Mouse (Mus musculus) heart, adult 2 months (tissue): ENCODE measurements around the gene Sema6c. TPM values are rescaled to one million over a fixed set of nuclear protein-coding genes. Genes with fewer than 3 reads are reported as not detected.
A peak's percentile ranks its signal among the peaks of the same experiment; 100 is the strongest.

ENCODE experiments used
- DNase-seq, 2 experiments: peaks; one replicate each; pipeline ENCODE4 v3.0.0; 2021
- H3K27ac ChIP-seq: fragments of 200-600 bp; 2 replicates; pipeline ENCODE4 v1.8.1; 2022
- H3K27me3 ChIP-seq: fragments of 200-500 bp; 2 replicates; pipeline ENCODE4 v1.6.1; 2012; ENCODE audit warnings: mild to moderate bottlenecking, low read length, inconsistent platforms, mixed read lengths; ENCODE audit not compliant: control insufficient read depth, insufficient read depth
- H3K36me3 ChIP-seq: fragments of 200-500 bp; 2 replicates; pipeline ENCODE4 v1.6.1; 2012; ENCODE audit warnings: low read length, inconsistent platforms; ENCODE audit not compliant: control insufficient read depth, insufficient read depth
- H3K4me1 ChIP-seq: fragments of 200-500 bp; 2 replicates; pipeline ENCODE4 v1.6.1; 2011; ENCODE audit warnings: low read length; ENCODE audit not compliant: control insufficient read depth, insufficient read depth
- H3K4me3 ChIP-seq: fragments of 200-600 bp; 2 replicates; pipeline ENCODE4 v1.8.1; 2022
- H3K79me2 ChIP-seq: fragments of 200-500 bp; replicated peaks from 2 replicates; pipeline ENCODE4 v1.6.1; 2012; ENCODE audit warnings: mild to moderate bottlenecking, inconsistent platforms, low read length, moderate library complexity, mixed read lengths; ENCODE audit not compliant: control insufficient read depth, insufficient read depth
- H3K9ac ChIP-seq: fragments of 200-500 bp; 2 replicates; pipeline ENCODE4 v1.6.1; 2012; ENCODE audit warnings: low read depth, mild to moderate bottlenecking, control low read depth, inconsistent platforms, low read length, mixed read lengths
- CTCF ChIP-seq: fragments of 200-600 bp; IDR thresholded peaks from 2 replicates; pipeline ENCODE4 v1.8.1; 2022; ENCODE audit warnings: antibody characterized with exemption, mild to moderate bottlenecking, moderate library complexity
- EP300 ChIP-seq: fragments of 200-500 bp; IDR thresholded peaks from 2 replicates; pipeline ENCODE4 v1.6.1; 2011; ENCODE audit warnings: low read depth, low read length, control low read depth; ENCODE audit not compliant: insufficient read depth
- POLR2A ChIP-seq: fragments of 200-500 bp; IDR thresholded peaks from 2 replicates; pipeline ENCODE4 v1.6.1; 2011; ENCODE audit warnings: mild to moderate bottlenecking, low read depth, low read length, control low read depth; ENCODE audit not compliant: insufficient read depth
- WGBS: fragments of 180-500 bp; shearing (Covaris S2); methylation state at CpG from one replicate; pipeline ENCODE4 v1.1.7; 2018; 5-methylcytosine and 5-hydroxymethylcytosine counted together
- intact Hi-C: fragments of 180-260 bp; cut with DNase I; formaldehyde crosslinking; loops from one replicate; pipeline ENCODE4 v1.15.1; 2025
- polyA plus RNA-seq: library from polyadenylated mRNA; depleted of rRNA; stranded (reverse); fragments of >200 nt; gene quantifications from 2 replicates; pipeline ENCODE4 v1.2.3, GENCODE M21; 2012
- total RNA-seq, 2 experiments: library from RNA; stranded (reverse); gene quantifications; 2 replicates each; pipeline ENCODE4 v1.2.3; 2021

The Sema6c gene
- total and polyA plus RNA-seq, 3 experiments, result 3.8 to 16.9 (median 3.9) TPM

DNA sequence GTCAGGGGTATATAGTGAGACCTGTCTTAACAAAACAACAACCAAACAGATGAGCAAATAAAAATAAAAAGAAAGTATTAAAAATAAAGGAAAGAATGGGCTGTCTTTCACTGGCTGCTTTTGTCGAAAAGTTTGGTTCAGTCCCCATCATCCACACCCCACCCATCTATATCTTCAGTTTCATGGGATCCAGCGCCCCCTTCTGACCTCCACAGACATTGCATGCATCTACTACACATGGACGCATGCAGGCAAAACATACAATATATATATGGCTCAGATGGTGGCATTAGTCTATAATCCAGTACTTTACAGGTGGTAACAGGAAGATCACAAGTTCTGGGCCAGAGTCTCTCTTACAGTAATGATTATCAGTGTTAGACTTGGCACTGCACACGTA, 6.4 kb upstream of the Sema6c start:
- Histone ChIP-seq H3K79me2 (no peaks in the 10 kb centered on the region), H3K36me3 (no peaks in the 10 kb centered on the region), H3K4me3 (no peak overlapping the region), H3K4me1 (no peaks in the 10 kb centered on the region), H3K27ac (no peak overlapping the region), H3K27me3 (no peaks in the 10 kb centered on the region), H3K9ac (no peak overlapping the region)
- 36% methylated on average over 4 of the region's 4 CpGs for WGBS
- TF ChIP-seq CTCF (peak; percentile 70), EP300 (no peak)
- no peak for DNase-seq
- intact Hi-C loops, result no loop called here

DNA sequence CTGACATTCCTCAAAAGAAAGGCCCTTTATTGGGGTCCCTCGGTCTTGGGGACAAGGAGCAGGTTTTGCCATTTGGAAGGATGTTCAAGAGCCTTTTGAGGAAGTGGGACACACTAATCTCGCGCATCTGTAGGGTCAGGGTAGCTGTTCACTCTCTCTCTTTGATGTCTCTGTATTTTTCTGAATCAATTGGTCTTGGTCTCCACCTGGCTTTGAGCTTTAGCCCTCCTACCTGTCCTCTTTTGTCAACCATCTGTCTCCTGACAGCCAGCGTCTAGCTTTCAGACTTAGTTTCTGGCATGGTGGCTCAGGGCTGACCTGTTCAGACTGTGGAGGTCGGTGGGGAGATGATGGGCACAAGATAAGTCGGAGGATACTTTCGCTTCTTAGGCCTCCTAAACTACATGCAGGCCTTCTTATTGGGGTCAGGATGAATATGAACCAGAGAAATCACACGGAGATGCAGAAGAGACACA, 708 bp upstream of the Sema6c start:
- intact Hi-C loops, result no loop called here
- Histone ChIP-seq H3K4me1 (peaks cover 5% of the 10 kb centered on the region), H3K4me3 (peak overlapping the region; percentile 89), H3K79me2 (no peaks in the 10 kb centered on the region), H3K27me3 (no peaks in the 10 kb centered on the region), H3K9ac (peak overlapping the region; percentile 58), H3K36me3 (no peaks in the 10 kb centered on the region), H3K27ac (peak overlapping the region; percentile 34)
- TF ChIP-seq EP300, result no peak
- TF ChIP-seq POLR2A, result no peak
- TF ChIP-seq CTCF, result no peak
- 34% methylated on average over 8 of the region's 8 CpGs for whole genome bisulfite sequencing
- DNase-seq, result no peak

DNA sequence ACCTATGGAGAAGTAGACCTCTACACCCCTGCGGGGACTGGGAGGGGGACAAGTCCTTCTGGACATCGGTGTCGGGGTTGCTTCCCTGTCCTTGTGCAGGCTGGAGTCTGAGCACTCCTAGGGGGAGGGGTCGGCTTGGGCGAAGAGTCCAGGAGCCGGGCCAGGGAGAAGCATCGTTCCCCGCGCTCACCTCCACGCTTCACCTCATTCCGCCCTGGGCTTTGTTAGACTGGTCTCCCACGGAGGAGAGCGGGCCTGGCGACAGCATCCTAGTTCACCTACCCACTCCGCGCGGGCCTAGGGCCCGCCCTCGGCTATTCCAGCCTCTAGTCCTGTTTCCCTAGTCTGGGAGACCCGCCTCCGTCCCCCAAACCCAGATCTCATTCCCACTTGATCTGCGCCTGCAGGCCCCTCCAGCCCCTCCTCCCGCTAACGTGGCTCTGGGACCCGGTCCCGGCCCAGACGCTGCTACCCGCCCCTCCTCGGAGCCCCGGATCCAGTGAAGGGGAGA, 839 bp downstream of the Sema6c start:
- intact Hi-C loops, result loop anchor here (2.0 kb wide), 2 partner anchors 18 to 54 kb away; partner anchors contain the start of genes Pip5k1a and Tnfaip8l2
- peak; percentile 20 to 43 for DNase-seq
- TF ChIP-seq CTCF (no peak), EP300 (no peak), POLR2A (no peak)
- Histone ChIP-seq H3K79me2 (no peaks in the 10 kb centered on the region), H3K27me3 (no peaks in the 10 kb centered on the region), H3K9ac (peak overlapping the region; percentile 73), H3K27ac (no peak overlapping the region), H3K4me1 (peaks cover 5% of the 10 kb centered on the region), H3K4me3 (peak overlapping the region; percentile 89), H3K36me3 (no peaks in the 10 kb centered on the region)
- WGBS, result 8% methylated on average over 30 of the region's 30 CpGs

DNA sequence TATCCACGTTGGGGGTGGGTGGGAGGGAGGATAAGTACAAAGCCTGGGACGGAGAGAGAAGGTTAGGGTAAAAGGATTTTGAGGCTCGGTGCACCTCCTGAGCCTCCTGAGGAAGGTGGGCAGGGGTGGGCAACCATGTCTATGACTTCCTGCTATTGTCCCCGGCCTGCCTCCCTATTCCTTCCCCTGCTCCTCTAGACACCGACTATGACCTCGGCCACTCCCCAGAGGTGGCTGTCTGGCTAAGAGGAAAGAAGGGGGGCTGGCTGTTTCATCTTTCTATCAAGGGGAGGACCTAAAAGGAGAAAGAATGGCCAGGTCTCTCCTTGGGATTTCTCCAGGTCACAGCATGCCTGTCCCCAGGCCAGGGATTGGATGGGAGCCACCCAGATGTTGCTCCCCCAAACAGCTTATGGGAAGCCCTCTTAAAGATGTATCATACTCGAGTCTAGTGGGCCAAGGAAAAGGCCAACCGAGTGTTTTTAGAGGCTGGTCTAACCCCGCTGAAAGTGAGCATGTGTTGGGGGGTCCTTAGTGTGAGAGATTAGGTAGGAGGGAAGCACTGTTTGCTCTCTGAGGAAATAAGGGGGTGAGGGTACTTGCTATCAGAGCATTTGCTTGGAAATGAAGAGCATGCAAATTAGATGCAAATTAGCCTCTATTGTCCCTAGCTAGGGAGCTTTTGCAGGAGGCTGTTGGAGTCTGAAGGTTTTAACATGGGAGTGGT, 1.5 kb downstream of the Sema6c start:
- DNase-seq, result no peak
- H3K27ac ChIP-seq, result no peak overlapping the region
- H3K79me2 ChIP-seq, result no peaks in the 10 kb centered on the region
- H3K4me1 ChIP-seq, result peaks cover 5% of the 10 kb centered on the region
- H3K9ac ChIP-seq, result no peak overlapping the region
- intact Hi-C loops, result loop anchor here (2.0 kb wide), 2 partner anchors 19 to 55 kb away; partner anchors contain the start of genes Pip5k1a and Tnfaip8l2
- no peaks in the 10 kb centered on the region for H3K27me3 ChIP-seq
- WGBS, result 30% methylated on average over 9 of the region's 9 CpGs
- H3K36me3 ChIP-seq, result no peaks in the 10 kb centered on the region
- peak overlapping the region; percentile 89 for H3K4me3 ChIP-seq
- TF ChIP-seq EP300, result no peak
- TF ChIP-seq CTCF, result no peak
- no peak for TF ChIP-seq POLR2A

DNA sequence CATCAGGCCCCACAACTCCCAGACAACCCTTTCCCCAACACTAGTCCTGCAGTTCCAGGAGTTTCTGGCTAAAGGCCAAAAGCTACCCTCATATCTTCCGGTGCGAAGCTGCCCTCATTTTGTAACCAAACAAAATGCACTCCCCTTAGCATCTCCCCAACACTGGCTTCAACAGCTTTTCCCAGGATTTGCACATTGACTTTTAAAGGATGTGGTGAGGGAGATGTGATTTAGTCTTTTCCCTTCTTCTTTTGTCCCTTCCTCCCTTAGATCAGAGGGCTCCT, 2.0 kb downstream of the Sema6c start:
- TF ChIP-seq EP300 (no peak), POLR2A (no peak), CTCF (no peak)
- intact Hi-C loops, result no loop called here
- H3K4me3 ChIP-seq, result no peak overlapping the region
- no peaks in the 10 kb centered on the region for H3K27me3 ChIP-seq
- peaks cover 5% of the 10 kb centered on the region for H3K4me1 ChIP-seq
- no peak for DNase-seq
- WGBS, result 51% methylated on average over 2 of the region's 2 CpGs
- H3K79me2 ChIP-seq, result no peaks in the 10 kb centered on the region
- H3K27ac ChIP-seq, result no peak overlapping the region
- H3K9ac ChIP-seq, result no peak overlapping the region
- no peaks in the 10 kb centered on the region for H3K36me3 ChIP-seq
